Mouse (Mus musculus) erythroblast, embryonic 14.5 days (primary cell): ENCODE measurements around the gene Cnst.

Experiments used
- GATA1 ChIP-seq: IDR thresholded peaks from 2 replicates; pipeline ENCODE4 v1.6.1; 2012; ENCODE audit warnings: low read length, inconsistent platforms, mixed read lengths
- TAL1 ChIP-seq: IDR thresholded peaks from 3 replicates; pipeline ENCODE4 v1.6.1; 2012; ENCODE audit warnings: low read length, inconsistent platforms, mixed read lengths

- no peak for TF ChIP-seq GATA1
- TF ChIP-seq TAL1, result no peak
Observed at GRCm38 (mm10) chr1:179539887-179540286, 6.3 kb upstream of the Cnst start.
